Mouse (Mus musculus): Measurements from ENCODE around the gene Tmem150c. TPM values are rescaled to one million over a fixed set of nuclear protein-coding genes. Genes with fewer than 3 reads are reported as not detected.
A peak's percentile ranks its signal among the peaks of the same experiment; 100 is the strongest.

Tmem150c gene
- polyA plus RNA-seq (2014; fragmentation: Nextera tagmentation; extraction: Ambion mirVana), result 4.7 and 4.9 TPM in 2 replicates

- WGBS, result 16% methylated on average over 6 of the region's 6 CpGs
- Histone ChIP-seq H3K27me3 (ENCODE audit: control insufficient read depth, insufficient read depth, low read length) (0 out of 2 replicates have a peak, but pooled peaks cover 3% of the 10 kb centered on the region), H3K9me3 (ENCODE audit: control insufficient read depth, low read depth, low read length) (no peaks in the 10 kb centered on the region), H3K4me1 (ENCODE audit: control insufficient read depth, insufficient read depth, low read length) (peaks cover 2% of the 10 kb centered on the region; the same call in 1 of the 2 replicates), H3K9ac (replicated peaks; ENCODE audit: low read depth, low read length) (peak within 1 kb of the TSS; percentile 52), H3K4me3 (ENCODE audit: low read depth, low read length) (peak within 1 kb of the TSS; percentile 68), H3K36me3 (ENCODE audit: control insufficient read depth, insufficient read depth, low read length) (no peaks in the 10 kb centered on the region), H3K4me2 (replicated peaks; ENCODE audit: low read depth, low read length) (peak within 1 kb of the TSS; percentile 99), H3K27ac (ENCODE audit: low read length) (no peak within 1 kb of the TSS)
- no peak for ATAC-seq (ENCODE audit: insufficient number of reproducible peaks, insufficient read depth, low FRiP score, low read depth)
Measured at GRCm38 (mm10) chr5:100159638-100159973, at the start of gene Tmem150c. Tmem150c (minus strand) TSS chr5:100159808.

DNA sequence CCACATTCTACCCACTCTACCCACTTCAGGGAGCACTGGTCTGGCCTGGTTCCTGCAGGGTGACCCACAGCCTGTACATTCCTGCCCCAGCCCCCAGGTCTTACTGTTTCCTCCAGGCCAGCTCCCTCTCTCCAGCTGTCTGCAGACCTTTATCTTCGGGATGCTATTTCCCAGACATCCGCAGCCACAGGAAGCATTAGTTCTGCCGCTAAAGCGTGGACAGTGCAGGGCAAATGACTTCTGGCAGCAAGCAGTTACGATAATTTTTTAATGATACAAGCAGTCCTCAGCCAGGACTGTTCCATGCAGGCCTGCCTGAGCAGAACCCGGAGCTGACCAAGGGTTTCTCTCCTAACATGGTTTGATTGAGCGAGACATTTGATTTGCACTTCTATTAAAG is 49.5 kb upstream of the Tmem150c start:
- Histone ChIP-seq H3K9ac (replicated peaks; ENCODE audit: low read depth, low read length) (no peak overlapping the region), H3K27me3 (ENCODE audit: control insufficient read depth, insufficient read depth, low read length) (no peaks in the 10 kb centered on the region), H3K4me2 (replicated peaks; ENCODE audit: low read depth, low read length) (no peak overlapping the region), H3K4me3 (ENCODE audit: low read depth, low read length) (no peak overlapping the region), H3K27ac (ENCODE audit: low read length) (no peak overlapping the region), H3K4me1 (ENCODE audit: control insufficient read depth, insufficient read depth, low read length) (0 out of 2 replicates have a peak, but pooled peaks cover 3% of the 10 kb centered on the region), H3K36me3 (ENCODE audit: control insufficient read depth, insufficient read depth, low read length) (no peaks in the 10 kb centered on the region), H3K9me3 (ENCODE audit: control insufficient read depth, low read depth, low read length) (no peaks in the 10 kb centered on the region)
- peak; percentile 14; the same call in 1 of the 2 replicates for ATAC-seq (ENCODE audit: insufficient number of reproducible peaks, insufficient read depth, low FRiP score, low read depth)
- 62% methylated on average over 7 of the region's 7 CpGs for WGBS

- Histone ChIP-seq H3K4me1 (ENCODE audit: control insufficient read depth, insufficient read depth, low read length) (0 out of 2 replicates have a peak, but pooled peaks cover 3% of the 10 kb centered on the region), H3K27ac (ENCODE audit: low read length) (no peak overlapping the region), H3K4me3 (ENCODE audit: low read depth, low read length) (no peak overlapping the region), H3K4me2 (replicated peaks; ENCODE audit: low read depth, low read length) (no peak overlapping the region), H3K27me3 (ENCODE audit: control insufficient read depth, insufficient read depth, low read length) (no peaks in the 10 kb centered on the region), H3K9ac (replicated peaks; ENCODE audit: low read depth, low read length) (no peak overlapping the region), H3K9me3 (ENCODE audit: control insufficient read depth, low read depth, low read length) (no peaks in the 10 kb centered on the region), H3K36me3 (ENCODE audit: control insufficient read depth, insufficient read depth, low read length) (no peaks in the 10 kb centered on the region)
- WGBS, result 68% methylated on average over 6 of the region's 6 CpGs
- ATAC-seq (ENCODE audit: insufficient number of reproducible peaks, insufficient read depth, low FRiP score, low read depth), result no peak
Measured at GRCm38 (mm10) chr5:100206675-100207074, 47.1 kb upstream of the Tmem150c start.

- H3K4me2 ChIP-seq (replicated peaks; ENCODE audit: low read depth, low read length), result no peak overlapping the region
- no peaks in the 10 kb centered on the region for H3K27me3 ChIP-seq (ENCODE audit: control insufficient read depth, insufficient read depth, low read length)
- H3K36me3 ChIP-seq (ENCODE audit: control insufficient read depth, insufficient read depth, low read length), result no peaks in the 10 kb centered on the region
- H3K9ac ChIP-seq (replicated peaks; ENCODE audit: low read depth, low read length), result no peak overlapping the region
- no peak overlapping the region for H3K27ac ChIP-seq (ENCODE audit: low read length)
- 0 out of 2 replicates have a peak, but pooled peaks cover 3% of the 10 kb centered on the region for H3K4me1 ChIP-seq (ENCODE audit: control insufficient read depth, insufficient read depth, low read length)
- 85% methylated on average over 9 of the region's 9 CpGs for WGBS
- H3K4me3 ChIP-seq (ENCODE audit: low read depth, low read length), result no peak overlapping the region
- ATAC-seq (ENCODE audit: insufficient number of reproducible peaks, insufficient read depth, low FRiP score, low read depth), result no peak
- no peaks in the 10 kb centered on the region for H3K9me3 ChIP-seq (ENCODE audit: control insufficient read depth, low read depth, low read length)
Measured at GRCm38 (mm10) chr5:100205519-100206189, 46.0 kb upstream of the Tmem150c start.

GRCm38 (mm10) chr5:100200805-100201204 is 41.2 kb upstream of the Tmem150c start:
- H3K4me2 ChIP-seq (replicated peaks; ENCODE audit: low read depth, low read length), result no peak overlapping the region
- ATAC-seq (ENCODE audit: insufficient number of reproducible peaks, insufficient read depth, low FRiP score, low read depth), result no peak
- no peaks in the 10 kb centered on the region for H3K36me3 ChIP-seq (ENCODE audit: control insufficient read depth, insufficient read depth, low read length)
- no peaks in the 10 kb centered on the region for H3K9me3 ChIP-seq (ENCODE audit: control insufficient read depth, low read depth, low read length)
- H3K27ac ChIP-seq (ENCODE audit: low read length), result no peak overlapping the region
- peaks cover 15% of the 10 kb centered on the region for H3K4me1 ChIP-seq (ENCODE audit: control insufficient read depth, insufficient read depth, low read length)
- no peaks in the 10 kb centered on the region for H3K27me3 ChIP-seq (ENCODE audit: control insufficient read depth, insufficient read depth, low read length)
- no peak overlapping the region for H3K4me3 ChIP-seq (ENCODE audit: low read depth, low read length)
- no peak overlapping the region for H3K9ac ChIP-seq (replicated peaks; ENCODE audit: low read depth, low read length)
- WGBS, result 64% methylated on average over 5 of the region's 5 CpGs

GRCm38 (mm10) chr5:100200296-100200695 is 40.7 kb upstream of the Tmem150c start:
- Histone ChIP-seq H3K27ac (ENCODE audit: low read length) (no peak overlapping the region), H3K27me3 (ENCODE audit: control insufficient read depth, insufficient read depth, low read length) (no peaks in the 10 kb centered on the region), H3K4me2 (replicated peaks; ENCODE audit: low read depth, low read length) (no peak overlapping the region), H3K36me3 (ENCODE audit: control insufficient read depth, insufficient read depth, low read length) (no peaks in the 10 kb centered on the region), H3K9ac (replicated peaks; ENCODE audit: low read depth, low read length) (no peak overlapping the region), H3K9me3 (ENCODE audit: control insufficient read depth, low read depth, low read length) (no peaks in the 10 kb centered on the region), H3K4me3 (ENCODE audit: low read depth, low read length) (no peak overlapping the region), H3K4me1 (ENCODE audit: control insufficient read depth, insufficient read depth, low read length) (peaks cover 15% of the 10 kb centered on the region)
- no peak for ATAC-seq (ENCODE audit: insufficient number of reproducible peaks, insufficient read depth, low FRiP score, low read depth)
- WGBS, result 78% methylated on average over 5 of the region's 5 CpGs

DNA sequence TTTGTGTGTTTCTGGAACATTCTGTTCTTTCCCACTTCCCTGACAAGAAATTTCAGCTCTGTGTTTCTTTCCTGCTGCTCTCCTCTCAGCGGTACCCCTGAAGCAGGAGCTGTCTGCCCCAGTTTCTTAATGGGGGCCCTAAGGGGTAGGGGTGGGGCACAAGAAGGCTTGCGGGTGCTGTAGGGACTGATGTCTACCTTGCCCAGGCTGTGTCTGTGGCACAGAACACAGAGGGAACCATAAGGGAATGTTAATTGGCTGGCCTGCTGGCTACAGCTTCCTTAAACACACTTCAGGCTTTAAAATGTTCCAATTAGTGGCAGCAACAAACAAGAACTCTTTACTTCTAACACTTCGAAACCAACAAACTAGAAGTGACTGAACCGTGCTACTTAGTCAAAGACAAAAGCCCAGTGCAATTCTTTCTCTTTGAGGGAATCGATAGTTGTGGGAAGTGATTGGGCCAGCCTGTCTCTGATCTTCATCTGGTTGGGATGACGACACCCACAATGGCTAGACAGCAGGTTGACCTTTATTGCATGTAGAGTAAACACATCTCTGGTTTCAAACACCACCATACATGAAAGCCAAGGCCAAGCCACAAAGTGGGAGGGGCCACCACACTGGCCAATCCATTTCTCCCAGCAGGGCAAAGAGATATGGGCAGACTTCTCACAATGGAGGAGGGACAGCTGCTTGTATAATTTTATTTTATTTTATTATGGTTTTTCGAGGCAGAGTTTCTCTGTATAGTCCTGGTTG is 39.7 kb upstream of the Tmem150c start:
- Histone ChIP-seq H3K9ac (replicated peaks; ENCODE audit: low read depth, low read length) (no peak overlapping the region), H3K36me3 (ENCODE audit: control insufficient read depth, insufficient read depth, low read length) (no peaks in the 10 kb centered on the region), H3K4me1 (ENCODE audit: control insufficient read depth, insufficient read depth, low read length) (peaks cover 15% of the 10 kb centered on the region), H3K9me3 (ENCODE audit: control insufficient read depth, low read depth, low read length) (no peaks in the 10 kb centered on the region), H3K27ac (ENCODE audit: low read length) (no peak overlapping the region), H3K4me2 (replicated peaks; ENCODE audit: low read depth, low read length) (no peak overlapping the region), H3K4me3 (ENCODE audit: low read depth, low read length) (no peak overlapping the region), H3K27me3 (ENCODE audit: control insufficient read depth, insufficient read depth, low read length) (no peaks in the 10 kb centered on the region)
- WGBS, result 74% methylated on average over 7 of the region's 7 CpGs
- ATAC-seq (ENCODE audit: insufficient number of reproducible peaks, insufficient read depth, low FRiP score, low read depth), result no peak

- no peaks in the 10 kb centered on the region for H3K36me3 ChIP-seq (ENCODE audit: control insufficient read depth, insufficient read depth, low read length)
- H3K9ac ChIP-seq (replicated peaks; ENCODE audit: low read depth, low read length), result no peak overlapping the region
- ATAC-seq (ENCODE audit: insufficient number of reproducible peaks, insufficient read depth, low FRiP score, low read depth), result no peak
- WGBS, result 61% methylated on average over 9 of the region's 9 CpGs
- no peak overlapping the region for H3K4me3 ChIP-seq (ENCODE audit: low read depth, low read length)
- no peak overlapping the region for H3K27ac ChIP-seq (ENCODE audit: low read length)
- H3K9me3 ChIP-seq (ENCODE audit: control insufficient read depth, low read depth, low read length), result no peaks in the 10 kb centered on the region
- H3K27me3 ChIP-seq (ENCODE audit: control insufficient read depth, insufficient read depth, low read length), result no peaks in the 10 kb centered on the region
- H3K4me2 ChIP-seq (replicated peaks; ENCODE audit: low read depth, low read length), result peak overlapping the region; percentile 14; the same call in 1 of the 2 replicates
- H3K4me1 ChIP-seq (ENCODE audit: control insufficient read depth, insufficient read depth, low read length), result peaks cover 15% of the 10 kb centered on the region
Measured at GRCm38 (mm10) chr5:100197476-100197875, 37.9 kb upstream of the Tmem150c start.
